Mouse (Mus musculus): ENCODE measurements around the gene 4930412O13Rik.

GRCm38 (mm10) chr2:9888913-9889650 lies 8.0 kb downstream of the 4930412O13Rik start, which contains the start of gene 9230102O04Rik:
- TF ChIP-seq POLR2A (IDR thresholded peaks at IDR 0.05; ENCODE audit: low read depth, low read length) (peak; percentile 39; the same call in 1 of the 2 replicates), CTCF (conservative IDR thresholded peaks at IDR 0.05 in 1 of 2, IDR thresholded peaks at IDR 0.05 in 1 of 2; ENCODE audit: low read depth in 2 of 2, low read length in 2 of 2) (peak in 1 of 2 experiments; percentile 65; a peak in 2 of 4 replicates), HCFC1 (IDR thresholded peaks at IDR 0.05; ENCODE audit: low read depth, low read length) (no peak), BHLHE40 (IDR thresholded peaks at IDR 0.05; ENCODE audit: low read depth, low read length) (peak; percentile 84), MAFK (IDR thresholded peaks at IDR 0.05; ENCODE audit: insufficient replicate concordance, low read length) (no peak), SIN3A (IDR thresholded peaks at IDR 0.05; ENCODE audit: low read length) (peak; percentile 54; the same call in 1 of the 2 replicates), CHD2 (IDR thresholded peaks at IDR 0.05; ENCODE audit: low read length) (no peak), JUND (conservative IDR thresholded peaks at IDR 0.05; ENCODE audit: low read depth, low read length) (no peak), TCF12 (IDR thresholded peaks at IDR 0.05; ENCODE audit: low read depth, low read length) (no peak), MEF2A (IDR thresholded peaks at IDR 0.05; ENCODE audit: borderline replicate concordance, low read depth, low read length) (no peak), MAX (IDR thresholded peaks at IDR 0.05; ENCODE audit: low read length) (no peak; the same call in 1 of the 2 replicates), USF2 (conservative IDR thresholded peaks at IDR 0.05; ENCODE audit: low read depth, low read length) (peak; percentile 77), GABPA (IDR thresholded peaks at IDR 0.05; ENCODE audit: insufficient replicate concordance, low read depth, low read length) (no peak), EP300 (IDR thresholded peaks at IDR 0.05; ENCODE audit: low read length) (no peak)
